Mouse (Mus musculus) neural tube, embryonic 11.5 days (tissue): ENCODE measurements at regions not wholly inside any gene's neighbourhood (a gene's known extent, or its start where the extent isn't known, plus 50 kb on each side); places are given as distances from the start of the nearest gene placed in this dataset.

Experiments used
- ATAC-seq: fragments of 200-750 bp; cut with Nextera tagmentation; 2 replicates; pipeline ENCODE4 v1.8.0; 2017; ENCODE audit warnings: moderate number of reproducible peaks, mild to moderate bottlenecking, moderate TSS enrichment, moderate library complexity; ENCODE audit not compliant: insufficient read depth, low FRiP score, low TSS enrichment
- DNase-seq: peaks from one replicate; pipeline ENCODE4 v3.0.0-alpha.2; 2015; ENCODE audit warnings: low spot score
- H3K27ac ChIP-seq: fragments of 300-500 bp; sonication (generic); 2 replicates; pipeline ENCODE4 v1.5.1; 2014; ENCODE audit warnings: low read depth, mild to moderate bottlenecking, low read length
- H3K27me3 ChIP-seq: fragments of 300-500 bp; sonication (generic); 2 replicates; pipeline ENCODE4 v1.6.1; 2014; ENCODE audit warnings: mild to moderate bottlenecking, low read length, mixed read lengths; ENCODE audit not compliant: control insufficient read depth, insufficient read depth
- H3K36me3 ChIP-seq: fragments of 300-500 bp; sonication (generic); 2 replicates; pipeline ENCODE4 v1.6.1; 2014; ENCODE audit warnings: mild to moderate bottlenecking, low read length, moderate library complexity, mixed read lengths; ENCODE audit not compliant: control insufficient read depth, insufficient read depth
- H3K4me1 ChIP-seq: fragments of 300-500 bp; sonication (generic); 2 replicates; pipeline ENCODE4 v1.6.1; 2014; ENCODE audit warnings: low read length, mixed read lengths; ENCODE audit not compliant: control insufficient read depth, insufficient read depth
- H3K4me2 ChIP-seq: fragments of 300-500 bp; sonication (generic); 2 replicates; pipeline ENCODE4 v1.6.1; 2014; ENCODE audit warnings: low read depth, mild to moderate bottlenecking, moderate library complexity
- H3K4me3 ChIP-seq: fragments of 300-500 bp; sonication (generic); 2 replicates; pipeline ENCODE4 v1.5.1; 2014; ENCODE audit warnings: low read depth, low read length
- H3K9ac ChIP-seq: fragments of 300-500 bp; sonication (generic); 2 replicates; pipeline ENCODE4 v1.6.1; 2014; ENCODE audit warnings: mild to moderate bottlenecking, low read length
- H3K9me3 ChIP-seq: fragments of 300-500 bp; sonication (generic); 2 replicates; pipeline ENCODE4 v1.6.1; 2016; ENCODE audit warnings: low read length; ENCODE audit not compliant: control insufficient read depth
- WGBS: fragments of 180-500 bp; shearing (Covaris S2); extraction: QIAGEN DNeasy Blood & Tissue Kit; methylation state at CpG from one replicate; pipeline ENCODE4 v1.1.7; 2014; 5-methylcytosine and 5-hydroxymethylcytosine counted together

GRCm38 (mm10) chr4:7429308-7429707 lies 809.5 kb downstream of the Car8 start:
- 92% methylated on average over 3 of the region's 3 CpGs for WGBS
- DNase-seq (no peak), ATAC-seq (no peak)
- Histone ChIP-seq H3K4me2 (no peak overlapping the region), H3K36me3 (no peaks in the 10 kb centered on the region), H3K27me3 (no peaks in the 10 kb centered on the region), H3K9me3 (no peaks in the 10 kb centered on the region), H3K9ac (no peak overlapping the region), H3K27ac (no peak overlapping the region), H3K4me1 (no peaks in the 10 kb centered on the region), H3K4me3 (no peak overlapping the region)

GRCm38 (mm10) chr4:7424081-7424480 lies 814.8 kb downstream of the Car8 start:
- Histone ChIP-seq H3K4me1 (no peaks in the 10 kb centered on the region), H3K27ac (no peak overlapping the region), H3K4me3 (no peak overlapping the region), H3K9ac (no peak overlapping the region), H3K4me2 (no peak overlapping the region), H3K36me3 (no peaks in the 10 kb centered on the region), H3K9me3 (no peaks in the 10 kb centered on the region), H3K27me3 (no peaks in the 10 kb centered on the region)
- ATAC-seq (no peak), DNase-seq (no peak)

GRCm38 (mm10) chr4:7423204-7423603 lies 815.6 kb downstream of the Car8 start:
- no peaks in the 10 kb centered on the region for H3K27me3 ChIP-seq
- no peak overlapping the region for H3K4me2 ChIP-seq
- H3K4me3 ChIP-seq = no peak overlapping the region
- DNase-seq (no peak), ATAC-seq (no peak)
- H3K36me3 ChIP-seq = no peaks in the 10 kb centered on the region
- H3K9me3 ChIP-seq = no peaks in the 10 kb centered on the region
- H3K9ac ChIP-seq = no peak overlapping the region
- 77% methylated on average over 4 of the region's 4 CpGs for WGBS
- no peak overlapping the region for H3K27ac ChIP-seq
- H3K4me1 ChIP-seq = no peaks in the 10 kb centered on the region

- no peak overlapping the region for H3K4me2 ChIP-seq
- H3K9me3 ChIP-seq = no peaks in the 10 kb centered on the region
- H3K27ac ChIP-seq = no peak overlapping the region
- no peaks in the 10 kb centered on the region for H3K27me3 ChIP-seq
- WGBS = 95% methylated on average over 3 of the region's 3 CpGs
- H3K36me3 ChIP-seq = no peaks in the 10 kb centered on the region
- ATAC-seq = no peak
- no peaks in the 10 kb centered on the region for H3K4me1 ChIP-seq
- no peak for DNase-seq
- H3K4me3 ChIP-seq = no peak overlapping the region
- H3K9ac ChIP-seq = no peak overlapping the region
These were observed 816.1 kb downstream of the Car8 start for GRCm38 (mm10) chr4:7422787-7423186.

GRCm38 (mm10) chr4:7414301-7414700 lies 824.5 kb downstream of the Car8 start:
- H3K27me3 ChIP-seq = no peaks in the 10 kb centered on the region
- H3K36me3 ChIP-seq = no peaks in the 10 kb centered on the region
- WGBS = 82% methylated on average over 2 of the region's 2 CpGs
- ATAC-seq (no peak), DNase-seq (no peak)
- H3K9me3 ChIP-seq = no peaks in the 10 kb centered on the region
- H3K27ac ChIP-seq = no peak overlapping the region
- H3K4me2 ChIP-seq = no peak overlapping the region
- no peak overlapping the region for H3K9ac ChIP-seq
- no peaks in the 10 kb centered on the region for H3K4me1 ChIP-seq
- no peak overlapping the region for H3K4me3 ChIP-seq

GRCm38 (mm10) chr4:7392696-7393095 lies 846.1 kb downstream of the Car8 start:
- WGBS = 63% methylated on average over 1 of the region's 1 CpGs
- H3K4me3 ChIP-seq = no peak overlapping the region
- H3K4me1 ChIP-seq = no peaks in the 10 kb centered on the region
- DNase-seq (no peak), ATAC-seq (no peak)
- H3K9me3 ChIP-seq = no peaks in the 10 kb centered on the region
- H3K27ac ChIP-seq = no peak overlapping the region
- no peak overlapping the region for H3K9ac ChIP-seq
- H3K4me2 ChIP-seq = no peak overlapping the region
- no peaks in the 10 kb centered on the region for H3K27me3 ChIP-seq
- no peaks in the 10 kb centered on the region for H3K36me3 ChIP-seq

GRCm38 (mm10) chr4:7391596-7391995 lies 847.2 kb downstream of the Car8 start:
- Histone ChIP-seq H3K4me1 (no peaks in the 10 kb centered on the region), H3K9ac (no peak overlapping the region), H3K27me3 (no peaks in the 10 kb centered on the region), H3K9me3 (no peaks in the 10 kb centered on the region), H3K4me3 (no peak overlapping the region), H3K36me3 (no peaks in the 10 kb centered on the region), H3K4me2 (no peak overlapping the region), H3K27ac (no peak overlapping the region)
- WGBS = 85% methylated on average over 7 of the region's 7 CpGs
- ATAC-seq (no peak), DNase-seq (peak; percentile 33)

- no peaks in the 10 kb centered on the region for H3K9me3 ChIP-seq
- no peaks in the 10 kb centered on the region for H3K27me3 ChIP-seq
- no peak overlapping the region for H3K9ac ChIP-seq
- no peak overlapping the region for H3K4me2 ChIP-seq
- DNase-seq = no peak
- no peak overlapping the region for H3K4me3 ChIP-seq
- ATAC-seq = no peak
- H3K36me3 ChIP-seq = no peaks in the 10 kb centered on the region
- H3K4me1 ChIP-seq = no peaks in the 10 kb centered on the region
- no peak overlapping the region for H3K27ac ChIP-seq
These were observed 853.8 kb downstream of the Car8 start for GRCm38 (mm10) chr4:7385069-7385468.

- no peaks in the 10 kb centered on the region for H3K9me3 ChIP-seq
- H3K4me1 ChIP-seq = no peaks in the 10 kb centered on the region
- 79% methylated on average over 2 of the region's 2 CpGs for WGBS
- H3K27me3 ChIP-seq = no peaks in the 10 kb centered on the region
- H3K9ac ChIP-seq = no peak overlapping the region
- no peak for DNase-seq
- no peaks in the 10 kb centered on the region for H3K36me3 ChIP-seq
- H3K27ac ChIP-seq = no peak overlapping the region
- no peak overlapping the region for H3K4me3 ChIP-seq
- no peak for ATAC-seq
- no peak overlapping the region for H3K4me2 ChIP-seq
These were observed 858.8 kb downstream of the Car8 start for GRCm38 (mm10) chr4:7379996-7380395.
